In the genomic region with DNA sequence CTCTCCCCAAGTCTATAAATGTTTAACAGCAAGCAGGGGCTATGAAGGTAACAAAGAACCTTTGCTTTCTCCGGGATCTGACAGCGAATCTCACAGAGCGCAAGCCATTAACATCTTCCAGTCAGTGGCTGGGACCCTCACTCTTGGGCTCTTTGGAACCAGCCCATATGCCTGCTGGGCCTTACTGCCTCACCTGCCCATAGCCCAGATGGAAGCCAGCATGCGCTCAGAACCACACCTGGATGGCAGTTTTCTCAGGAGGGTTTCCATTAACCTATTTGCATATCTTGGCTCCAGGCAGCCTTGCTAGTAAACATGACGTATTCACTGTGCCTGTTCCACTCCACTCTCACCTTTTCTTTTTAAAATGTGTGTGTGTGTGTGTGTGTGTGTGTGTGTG, we compare ENCODE assay signal across 22 mouse cellular contexts. TPM values are rescaled to one million over a fixed set of nuclear protein-coding genes. Genes with fewer than 3 reads are reported as not detected.
DNase-seq lines count a peak whose midpoint lies in the region; ATAC-seq and TF ChIP-seq lines count a peak whose summit lies in the region.
"Had no signal": no experiment of that assay in that cellular context is flagged by ENCODE, and none has a peak within 500 bp of the region (broad histone marks: within the 10 kb centered on the region; RNA-seq: fewer than 3 reads in every experiment).

No protein-coding gene starts in this region.

- peaks cover 68% of the 10 kb centered on the region for H3K4me1 ChIP-seq in heart, embryonic 10.5 days
- no peaks in the 10 kb centered on the region for H3K4me1 ChIP-seq in midbrain, postnatal 0 days (ENCODE audit: insufficient read depth, low read length)
- H3K4me1 ChIP-seq in midbrain, embryonic 10.5 days: peaks cover 30% of the 10 kb centered on the region

- no peak for DNase-seq in heart, embryonic 10.5 days (ENCODE audit: low spot score)
- no peak for DNase-seq in heart, adult 8-10 months (ENCODE audit: low spot score)
- peak; percentile 17 for DNase-seq in midbrain, postnatal 0 days (ENCODE audit: low spot score)
- DNase-seq in midbrain, embryonic 10.5 days (ENCODE audit: low spot score): no peak
- peak; percentile 42 to 48 for DNase-seq in kidney, postnatal 36 days
- no peak for DNase-seq in ovary, postnatal 10 days (ENCODE audit: low spot score)
- no peak for DNase-seq in urinary bladder, postnatal 10 days (ENCODE audit: low spot score)
- DNase-seq: adrenal gland, postnatal 36 days; cerebellum, adult 9-11 months; embryo, embryonic 11 days; forebrain, postnatal 0 days; gastrocnemius, adult 2 months; heart, adult 11 months; heart, postnatal 14 days; liver; right cerebral cortex, postnatal 25 days had no signal

- ATAC-seq in midbrain, postnatal 0 days (ENCODE audit: low FRiP score): no peak
- no peak for ATAC-seq in erythroblast, adult 5-6 weeks (replicated peaks; ENCODE audit: low FRiP score, poor library complexity, severe bottlenecking)
- ATAC-seq: forebrain, postnatal 0 days; hindbrain, embryonic 16.5 days; lung, postnatal 0 days had no signal

- H3K9me3 ChIP-seq in heart, embryonic 10.5 days: no peaks in the 10 kb centered on the region
- 0 out of 2 replicates have a peak, but pooled peaks cover 3% of the 10 kb centered on the region for H3K9me3 ChIP-seq in midbrain, postnatal 0 days (ENCODE audit: low read length)
- peaks cover 6% of the 10 kb centered on the region; the same call in 1 of the 2 replicates for H3K9me3 ChIP-seq in midbrain, embryonic 10.5 days (replicated peaks)

- no peak overlapping the region for H3K9ac ChIP-seq in midbrain, postnatal 0 days (replicated peaks; ENCODE audit: low read length, poor library complexity, severe bottlenecking)
- H3K9ac ChIP-seq: forebrain, postnatal 0 days had no signal

- TF ChIP-seq CTCF in midbrain, postnatal 0 days (IDR thresholded peaks at IDR 0.05): no peak

- 88% methylated on average over 5 of the region's 5 CpGs for WGBS in heart, embryonic 10.5 days
- WGBS in midbrain, postnatal 0 days: 68% methylated on average over 5 of the region's 5 CpGs
- 82% methylated on average over 5 of the region's 5 CpGs for WGBS in midbrain, embryonic 10.5 days

- H3K36me3 ChIP-seq in heart, embryonic 10.5 days: peaks cover under 1% of the 10 kb centered on the region; the same call in 1 of the 2 replicates
- H3K36me3 ChIP-seq in midbrain, postnatal 0 days (ENCODE audit: insufficient read depth, low read length): no peaks in the 10 kb centered on the region
- no peaks in the 10 kb centered on the region for H3K36me3 ChIP-seq in midbrain, embryonic 10.5 days

- no peak overlapping the region for H3K4me2 ChIP-seq in midbrain, postnatal 0 days (ENCODE audit: low read depth, low read length, poor library complexity, severe bottlenecking)
- H3K4me2 ChIP-seq: midbrain, embryonic 11.5 days had no signal

- H3K27ac ChIP-seq in heart, embryonic 10.5 days: peak overlapping the region; percentile 3; the same call in 1 of the 2 replicates
- H3K27ac ChIP-seq in midbrain, postnatal 0 days (ENCODE audit: low read depth, low read length): no peak overlapping the region
- H3K27ac ChIP-seq in midbrain, embryonic 10.5 days (replicated peaks): no peak overlapping the region
- H3K27ac ChIP-seq: gastrocnemius, adult 2 months; left cerebral cortex, adult 2 months had no signal

- peaks cover 46% of the 10 kb centered on the region for H3K27me3 ChIP-seq in heart, embryonic 10.5 days (ENCODE audit: insufficient read depth, poor library complexity, severe bottlenecking)
- no peaks in the 10 kb centered on the region for H3K27me3 ChIP-seq in midbrain, postnatal 0 days (ENCODE audit: insufficient read depth, low read length)
- peaks cover 14% of the 10 kb centered on the region; the same call in 1 of the 2 replicates for H3K27me3 ChIP-seq in midbrain, embryonic 10.5 days (ENCODE audit: low read depth, poor library complexity, severe bottlenecking)

- no peak overlapping the region for H3K4me3 ChIP-seq in heart, embryonic 10.5 days
- no peak overlapping the region for H3K4me3 ChIP-seq in midbrain, postnatal 0 days (ENCODE audit: low read depth, low read length)
- H3K4me3 ChIP-seq in midbrain, embryonic 10.5 days: no peak overlapping the region
- H3K4me3 ChIP-seq: erythroblast, embryonic 14.5 days; gastrocnemius, adult 2 months; left cerebral cortex, adult 2 months had no signal

RNA-seq across cellular contexts. Expression of gene Nfatc2, which starts 25.6 kb away (rescaled TPM):
- 2.0 and 4.6 TPM in 2 replicates for polyA plus RNA-seq in heart, embryonic 10.5 days (2016; fragmentation: Nextera tagmentation; extraction: Ambion mirVana)
- total RNA-seq in heart, adult 8-10 months (2022): 10 to 100 TPM in 3 of 4 experiments, 1 to 10 TPM in 1; 9.8 to 19.2 (median 16.3) TPM
- 5.1 and 6.4 TPM in 2 replicates for total RNA-seq in midbrain, postnatal 0 days (2014; rRNA removed)
- 7.3 and 8.2 TPM in 2 replicates for polyA plus RNA-seq in midbrain, postnatal 0 days (2015; fragmentation: Nextera tagmentation; extraction: Ambion mirVana)
- 0.54 and 0.61 TPM in 2 replicates for polyA plus RNA-seq in midbrain, embryonic 10.5 days (2016; fragmentation: Nextera tagmentation; extraction: Ambion mirVana)
- 0.63 and 6.5 TPM in 2 replicates for total RNA-seq in erythroblast, adult 5-6 weeks (2015; ENCODE audit: low replicate concordance)
- total RNA-seq in erythroblast, adult 5-6 weeks (2017; ENCODE audit: low replicate concordance): 0.43 and 1.1 TPM in 2 replicates
- polyA plus RNA-seq: erythroblast, embryonic 14.5 days had no signal

Comparison
In these comparisons a context has a peak if more than half of its experiments do, and no peak if none do; other contexts are left out.
1. DNase-seq: peak in midbrain, postnatal 0 days (single experiment) and kidney, postnatal 36 days (2 of 2); none in heart, embryonic 10.5 days (single experiment), heart, adult 8-10 months (single experiment), midbrain, embryonic 10.5 days (single experiment), ovary, postnatal 10 days (single experiment) and urinary bladder, postnatal 10 days (single experiment).